Mouse (Mus musculus): ENCODE data around the gene Gps2. TPM values are rescaled to one million over a fixed set of nuclear protein-coding genes. Genes with fewer than 3 reads are reported as not detected.

Gps2 gene
- polyA plus RNA-seq, 1 experiment from 2014 or later, result 48.9 TPM

GRCm38 (mm10) chr11:69904311-69904710 is 9.4 kb upstream of the Gps2 start:
- DNase-seq, result peak; percentile 11
- TF ChIP-seq CTCF (IDR thresholded peaks at IDR 0.05; ENCODE audit: low read depth) (no peak), EP300 (IDR thresholded peaks at IDR 0.05; ENCODE audit: low read depth) (no peak)
- H3K4me2 ChIP-seq (ENCODE audit: low read depth, low read length), result no peak overlapping the region
- H3K9me3 ChIP-seq (ENCODE audit: low read length), result no peaks in the 10 kb centered on the region
- no peak overlapping the region for H3K4me3 ChIP-seq (ENCODE audit: low read depth, low read length)
- ATAC-seq, result no peak
- no peak overlapping the region for H3K9ac ChIP-seq (replicated peaks)
- 89% methylated on average over 9 of the region's 9 CpGs for WGBS (ENCODE audit: insufficient replicate concordance)
- H3K27ac ChIP-seq (ENCODE audit: low read depth), result no peak overlapping the region
- peaks cover 50% of the 10 kb centered on the region for H3K36me3 ChIP-seq (replicated peaks; ENCODE audit: insufficient read depth, low read length)
- 0 out of 2 replicates have a peak, but pooled peaks cover 5% of the 10 kb centered on the region for H3K27me3 ChIP-seq (ENCODE audit: insufficient read depth, low read length)
- H3K4me1 ChIP-seq (ENCODE audit: insufficient read depth), result peaks cover 21% of the 10 kb centered on the region

- Histone ChIP-seq H3K9me3 (ENCODE audit: low read length) (no peaks in the 10 kb centered on the region), H3K27me3 (ENCODE audit: insufficient read depth, low read length) (no peaks in the 10 kb centered on the region), H3K9ac (replicated peaks) (no peak overlapping the region), H3K27ac (ENCODE audit: low read depth) (no peak overlapping the region), H3K4me3 (ENCODE audit: low read depth, low read length) (no peak overlapping the region), H3K4me1 (ENCODE audit: insufficient read depth) (peaks cover 5% of the 10 kb centered on the region), H3K36me3 (replicated peaks; ENCODE audit: insufficient read depth, low read length) (peaks cover 78% of the 10 kb centered on the region), H3K4me2 (ENCODE audit: low read depth, low read length) (no peak overlapping the region)
- ATAC-seq, result no peak
- no peak for DNase-seq
- WGBS (ENCODE audit: insufficient replicate concordance), result 92% methylated on average over 11 of the region's 11 CpGs
- TF ChIP-seq EP300 (IDR thresholded peaks at IDR 0.05; ENCODE audit: low read depth) (no peak), CTCF (IDR thresholded peaks at IDR 0.05; ENCODE audit: low read depth) (no peak)
These were observed 5.0 kb upstream of the Gps2 start for GRCm38 (mm10) chr11:69908645-69909044.

- H3K4me3 ChIP-seq (ENCODE audit: low read depth, low read length), result no peak overlapping the region
- ATAC-seq, result no peak
- H3K9ac ChIP-seq (replicated peaks), result no peak overlapping the region
- DNase-seq, result no peak
- H3K4me1 ChIP-seq (ENCODE audit: insufficient read depth), result peaks cover 5% of the 10 kb centered on the region
- no peak for TF ChIP-seq CTCF (IDR thresholded peaks at IDR 0.05; ENCODE audit: low read depth)
- TF ChIP-seq EP300 (IDR thresholded peaks at IDR 0.05; ENCODE audit: low read depth), result no peak
- H3K27me3 ChIP-seq (ENCODE audit: insufficient read depth, low read length), result no peaks in the 10 kb centered on the region
- whole genome bisulfite sequencing (ENCODE audit: insufficient replicate concordance), result 76% methylated on average over 5 of the region's 5 CpGs
- H3K9me3 ChIP-seq (ENCODE audit: low read length), result no peaks in the 10 kb centered on the region
- H3K36me3 ChIP-seq (replicated peaks; ENCODE audit: insufficient read depth, low read length), result peaks cover 78% of the 10 kb centered on the region
- no peak overlapping the region for H3K27ac ChIP-seq (ENCODE audit: low read depth)
- no peak overlapping the region for H3K4me2 ChIP-seq (ENCODE audit: low read depth, low read length)
These were observed 4.5 kb upstream of the Gps2 start for GRCm38 (mm10) chr11:69909174-69909573.

GRCm38 (mm10) chr11:69910177-69910576 is 3.5 kb upstream of the Gps2 start:
- peaks cover 15% of the 10 kb centered on the region for H3K4me1 ChIP-seq (ENCODE audit: insufficient read depth)
- no peaks in the 10 kb centered on the region for H3K27me3 ChIP-seq (ENCODE audit: insufficient read depth, low read length)
- H3K27ac ChIP-seq (ENCODE audit: low read depth), result no peak overlapping the region
- H3K36me3 ChIP-seq (replicated peaks; ENCODE audit: insufficient read depth, low read length), result peaks cover 76% of the 10 kb centered on the region
- no peak overlapping the region for H3K4me2 ChIP-seq (ENCODE audit: low read depth, low read length)
- no peaks in the 10 kb centered on the region for H3K9me3 ChIP-seq (ENCODE audit: low read length)
- ATAC-seq (no peak), DNase-seq (peak; percentile 10)
- H3K4me3 ChIP-seq (ENCODE audit: low read depth, low read length), result no peak overlapping the region
- no peak overlapping the region for H3K9ac ChIP-seq (replicated peaks)
- WGBS (ENCODE audit: insufficient replicate concordance), result 90% methylated on average over 8 of the region's 8 CpGs
- TF ChIP-seq EP300 (IDR thresholded peaks at IDR 0.05; ENCODE audit: low read depth), result no peak
- TF ChIP-seq CTCF (IDR thresholded peaks at IDR 0.05; ENCODE audit: low read depth), result no peak

GRCm38 (mm10) chr11:69910781-69911560 is 2.7 kb upstream of the Gps2 start:
- 88% methylated on average over 17 of the region's 17 CpGs for WGBS (ENCODE audit: insufficient replicate concordance)
- Histone ChIP-seq H3K27me3 (ENCODE audit: insufficient read depth, low read length) (no peaks in the 10 kb centered on the region), H3K27ac (ENCODE audit: low read depth) (no peak overlapping the region), H3K9ac (replicated peaks) (no peak overlapping the region), H3K36me3 (replicated peaks; ENCODE audit: insufficient read depth, low read length) (peaks cover 76% of the 10 kb centered on the region), H3K9me3 (ENCODE audit: low read length) (no peaks in the 10 kb centered on the region), H3K4me2 (ENCODE audit: low read depth, low read length) (no peak overlapping the region), H3K4me1 (ENCODE audit: insufficient read depth) (peaks cover 22% of the 10 kb centered on the region), H3K4me3 (ENCODE audit: low read depth, low read length) (no peak overlapping the region)
- ATAC-seq, result no peak
- DNase-seq, result no peak
- TF ChIP-seq CTCF (IDR thresholded peaks at IDR 0.05; ENCODE audit: low read depth), result no peak
- TF ChIP-seq EP300 (IDR thresholded peaks at IDR 0.05; ENCODE audit: low read depth), result no peak

GRCm38 (mm10) chr11:69911701-69912100 is 2.0 kb upstream of the Gps2 start:
- Histone ChIP-seq H3K27ac (ENCODE audit: low read depth) (no peak overlapping the region), H3K27me3 (ENCODE audit: insufficient read depth, low read length) (no peaks in the 10 kb centered on the region), H3K4me2 (ENCODE audit: low read depth, low read length) (no peak overlapping the region), H3K4me3 (ENCODE audit: low read depth, low read length) (no peak overlapping the region), H3K9me3 (ENCODE audit: low read length) (no peaks in the 10 kb centered on the region), H3K36me3 (replicated peaks; ENCODE audit: insufficient read depth, low read length) (peaks cover 76% of the 10 kb centered on the region), H3K4me1 (ENCODE audit: insufficient read depth) (peaks cover 30% of the 10 kb centered on the region), H3K9ac (replicated peaks) (no peak overlapping the region)
- DNase-seq, result no peak
- no peak for TF ChIP-seq EP300 (IDR thresholded peaks at IDR 0.05; ENCODE audit: low read depth)
- TF ChIP-seq CTCF (IDR thresholded peaks at IDR 0.05; ENCODE audit: low read depth), result no peak
- WGBS (ENCODE audit: insufficient replicate concordance), result 93% methylated on average over 6 of the region's 6 CpGs
- no peak for ATAC-seq
